Mouse (Mus musculus): ENCODE measurements around the gene Map3k11. TPM values are rescaled to one million over a fixed set of nuclear protein-coding genes. Genes with fewer than 3 reads are reported as not detected.
A peak's percentile ranks its signal among the peaks of the same experiment; 100 is the strongest.
"Not testable (repeated sequence)": the region's sequence is repeated elsewhere in the genome, so short reads cannot be mapped to it uniquely, and the experiment has no call there.

Map3k11 gene
- polyA plus RNA-seq, 1 experiment from 2014 or later = 27.7 TPM

DNA sequence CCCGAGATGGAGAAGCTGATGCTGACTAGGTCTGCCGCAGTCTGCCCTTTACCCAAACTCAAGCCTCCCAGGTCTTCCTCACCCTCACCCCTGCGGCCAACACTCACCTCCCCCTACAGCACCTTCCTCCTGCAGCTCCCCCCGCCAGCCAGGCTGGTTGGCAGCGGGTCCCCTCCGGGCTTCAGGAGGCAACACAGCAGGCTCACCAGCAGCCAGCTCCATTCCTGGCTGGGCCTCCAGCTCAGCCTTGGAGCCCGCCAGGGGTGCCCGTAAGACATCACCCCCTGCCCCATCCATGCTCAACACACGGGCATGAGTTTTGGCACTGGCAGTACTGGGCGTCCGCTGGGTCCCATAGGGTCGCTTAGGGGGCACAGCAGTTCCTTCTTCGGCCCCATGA, 3.6 kb upstream of the Map3k11 start:
- Histone ChIP-seq H3K27ac (0 out of 2 replicates have a peak overlapping the region, but pooled peaks have one; percentile 91), H3K4me3 (no peak overlapping the region), H3K9me3 (replicated peaks) (no peaks in the 10 kb centered on the region), H3K4me1 (peaks cover 33% of the 10 kb centered on the region), H3K9ac (peak overlapping the region; percentile 89; the same call in 1 of the 2 replicates), H3K4me2 (peak overlapping the region; percentile 95; the same call in 1 of the 2 replicates), H3K36me3 (peaks cover 70% of the 10 kb centered on the region), H3K27me3 (replicated peaks) (no peaks in the 10 kb centered on the region)
- WGBS (ENCODE audit: insufficient replicate concordance) = 89% methylated on average over 13 of the region's 13 CpGs
- ATAC-seq = no peak

DNA sequence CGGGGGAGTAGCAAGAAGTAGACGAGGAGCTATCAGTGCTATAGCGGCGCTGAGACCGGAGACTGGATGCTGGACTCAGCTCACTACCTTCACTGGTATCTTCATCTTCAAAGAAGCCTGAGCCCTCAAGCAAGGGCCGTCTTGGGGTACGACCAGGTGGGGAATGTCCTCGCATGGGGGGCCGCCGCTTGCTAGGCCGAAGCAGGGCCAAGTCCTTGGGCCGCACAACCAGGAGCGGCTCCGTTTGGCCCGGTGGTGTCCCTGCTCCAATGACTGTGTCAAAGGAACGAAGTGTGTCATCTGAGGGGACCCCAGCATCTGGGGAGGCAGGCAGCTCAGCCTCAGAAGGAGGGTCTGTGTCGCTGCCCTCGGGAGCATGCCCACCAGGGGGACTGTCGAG, 3.1 kb upstream of the Map3k11 start:
- H3K9me3 ChIP-seq (replicated peaks) = no peaks in the 10 kb centered on the region
- H3K27me3 ChIP-seq (replicated peaks) = no peaks in the 10 kb centered on the region
- H3K4me1 ChIP-seq = peaks cover 37% of the 10 kb centered on the region
- WGBS (ENCODE audit: insufficient replicate concordance) = 89% methylated on average over 19 of the region's 19 CpGs
- peak overlapping the region; percentile 89; the same call in 1 of the 2 replicates for H3K9ac ChIP-seq
- peak overlapping the region; percentile 95 for H3K4me2 ChIP-seq
- no peak for ATAC-seq
- peaks cover 66% of the 10 kb centered on the region for H3K36me3 ChIP-seq
- peak overlapping the region; percentile 91 for H3K27ac ChIP-seq
- no peak overlapping the region for H3K4me3 ChIP-seq

DNA sequence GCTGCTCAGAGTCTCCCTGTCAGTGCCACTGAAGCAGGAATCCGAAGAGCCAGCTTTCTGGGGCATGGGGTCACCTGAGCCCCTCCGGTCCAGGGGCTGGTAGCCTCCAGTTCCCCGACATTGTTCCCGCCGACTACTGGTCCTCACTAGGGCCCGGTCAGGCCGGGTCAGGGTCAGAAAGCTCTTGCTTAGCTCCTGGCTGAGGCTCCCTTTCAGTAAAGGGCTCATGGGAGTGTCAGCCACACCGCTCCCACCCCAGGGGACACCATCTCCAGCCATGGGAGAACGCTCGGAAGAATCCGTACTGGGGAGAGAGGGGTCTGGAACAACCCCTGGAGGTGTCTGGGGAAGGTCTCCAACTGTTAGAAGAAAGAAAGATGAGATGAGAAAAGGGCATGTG, 2.7 kb upstream of the Map3k11 start:
- Histone ChIP-seq H3K27ac (peak overlapping the region; percentile 91), H3K9ac (peak overlapping the region; percentile 89), H3K4me2 (peak overlapping the region; percentile 95), H3K9me3 (replicated peaks) (no peaks in the 10 kb centered on the region), H3K36me3 (peaks cover 66% of the 10 kb centered on the region), H3K4me3 (peak overlapping the region; percentile 81), H3K4me1 (peaks cover 42% of the 10 kb centered on the region), H3K27me3 (replicated peaks) (no peaks in the 10 kb centered on the region)
- ATAC-seq = no peak
- 85% methylated on average over 11 of the region's 11 CpGs for WGBS (ENCODE audit: insufficient replicate concordance)

DNA sequence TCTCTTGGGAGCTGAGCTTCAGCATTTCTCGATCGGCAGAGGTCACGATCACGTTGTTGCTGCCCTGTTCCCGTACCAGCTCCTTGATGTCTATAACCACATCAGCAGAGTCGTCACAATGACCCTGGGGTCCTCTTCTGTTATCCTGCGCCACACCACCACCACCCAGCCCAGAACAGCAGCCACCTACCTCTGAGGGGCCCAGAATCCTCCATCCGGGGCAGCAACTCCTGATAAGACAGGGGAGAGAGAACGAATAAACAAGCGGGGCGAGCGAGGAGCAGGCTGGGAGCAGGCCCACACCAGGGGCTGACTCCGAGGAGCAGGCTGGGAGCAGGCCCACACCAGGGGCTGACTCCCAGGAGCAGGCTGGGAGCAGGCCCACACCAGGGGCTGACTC, 2.1 kb upstream of the Map3k11 start:
- Histone ChIP-seq H3K27me3 (replicated peaks) (no peaks in the 10 kb centered on the region), H3K9ac (peak overlapping the region; percentile 89), H3K4me3 (peak overlapping the region; percentile 81), H3K4me1 (peaks cover 47% of the 10 kb centered on the region), H3K4me2 (peak overlapping the region; percentile 95), H3K9me3 (replicated peaks) (no peaks in the 10 kb centered on the region), H3K36me3 (peaks cover 66% of the 10 kb centered on the region), H3K27ac (peak overlapping the region; percentile 91)
- ATAC-seq = peak; percentile 21
- WGBS (ENCODE audit: insufficient replicate concordance) = 43% methylated on average over 13 of the region's 13 CpGs

DNA sequence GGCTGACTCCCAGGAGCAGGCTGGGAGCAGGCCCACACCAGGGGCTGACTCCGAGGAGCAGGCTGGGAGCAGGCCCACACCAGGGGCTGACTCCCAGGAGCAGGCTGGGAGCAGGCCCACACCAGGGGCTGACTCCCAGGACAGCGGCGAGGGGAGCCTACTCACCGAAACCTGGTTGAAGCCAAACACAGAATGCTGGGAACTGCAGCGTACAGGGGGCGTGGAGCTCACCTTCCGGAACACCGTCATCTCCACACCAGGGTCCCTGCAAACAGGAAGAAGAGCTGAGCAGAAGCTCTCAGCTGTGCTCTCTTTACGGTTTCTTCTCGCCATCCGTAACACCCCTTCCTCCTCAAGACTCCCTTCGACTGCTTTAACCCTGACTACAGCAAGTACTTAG, 1.6 kb upstream of the Map3k11 start:
- peak overlapping the region; percentile 89 for H3K9ac ChIP-seq

DNA sequence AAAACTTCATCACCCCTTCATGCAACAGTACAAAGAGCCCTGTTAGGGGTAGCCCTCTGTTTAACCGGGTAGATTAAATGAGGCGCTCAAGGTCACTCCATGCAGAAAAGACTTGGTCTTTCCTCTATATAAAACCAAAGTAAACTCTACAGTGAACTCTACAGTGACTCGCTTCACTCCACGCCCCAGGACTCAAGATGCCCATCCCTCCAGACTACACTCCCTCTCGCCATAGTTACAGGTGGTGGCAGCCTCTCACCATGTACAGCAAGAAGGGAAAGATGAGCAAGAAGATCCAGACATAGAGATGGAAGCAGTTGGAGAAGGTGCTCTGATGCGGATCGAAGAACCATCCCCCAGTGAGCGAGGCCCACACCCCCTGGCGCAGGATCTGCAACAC, 804 bp upstream of the Map3k11 start:
- Histone ChIP-seq H3K36me3 (peaks cover 66% of the 10 kb centered on the region), H3K27ac (peak overlapping the region; percentile 91), H3K9ac (peak overlapping the region; percentile 89), H3K4me2 (peak overlapping the region; percentile 95), H3K9me3 (replicated peaks) (no peaks in the 10 kb centered on the region), H3K4me1 (peaks cover 60% of the 10 kb centered on the region), H3K27me3 (replicated peaks) (no peaks in the 10 kb centered on the region), H3K4me3 (peak overlapping the region; percentile 81)
- WGBS (ENCODE audit: insufficient replicate concordance) = 17% methylated on average over 9 of the region's 9 CpGs
- no peak for ATAC-seq

More for the DNA sequence above, 1.6 kb upstream of the Map3k11 start:
- Histone ChIP-seq H3K36me3 (peaks cover 66% of the 10 kb centered on the region), H3K4me1 (peaks cover 53% of the 10 kb centered on the region), H3K4me3 (peak overlapping the region; percentile 81), H3K4me2 (peak overlapping the region; percentile 95), H3K27ac (peak overlapping the region; percentile 91)
- ATAC-seq; H3K27me3 ChIP-seq (replicated peaks); H3K9me3 ChIP-seq (replicated peaks): not testable (repeated sequence)
- WGBS (ENCODE audit: insufficient replicate concordance) = 83% methylated on average over 12 of the region's 12 CpGs

DNA sequence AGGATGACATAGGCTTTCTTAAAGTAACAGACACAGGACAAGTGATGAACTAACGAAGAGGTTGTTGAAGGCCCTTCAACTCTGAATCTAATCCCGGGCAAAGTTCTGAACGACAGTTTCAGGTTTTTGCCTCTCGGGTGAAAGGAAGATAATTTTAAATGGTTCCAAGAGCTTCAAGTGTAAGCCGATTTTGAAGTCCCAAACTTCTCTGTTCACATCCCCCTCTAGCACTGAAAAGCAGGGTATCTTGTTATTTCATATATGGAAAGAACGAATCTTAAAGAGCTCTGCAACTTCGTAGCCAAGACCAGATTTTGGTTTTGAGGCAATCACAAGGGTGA, 516 bp downstream of the Map3k11 start:
- peaks cover 70% of the 10 kb centered on the region for H3K4me1 ChIP-seq
- H3K27me3 ChIP-seq (replicated peaks) = no peaks in the 10 kb centered on the region
- peak overlapping the region; percentile 81 for H3K4me3 ChIP-seq
- peak overlapping the region; percentile 91 for H3K27ac ChIP-seq
- no peaks in the 10 kb centered on the region for H3K9me3 ChIP-seq (replicated peaks)
- ATAC-seq = no peak
- H3K4me2 ChIP-seq = peak overlapping the region; percentile 95
- peaks cover 66% of the 10 kb centered on the region for H3K36me3 ChIP-seq
- H3K9ac ChIP-seq = peak overlapping the region; percentile 89
- under 1% methylated on average over 7 of the region's 7 CpGs for WGBS (ENCODE audit: insufficient replicate concordance)

DNA sequence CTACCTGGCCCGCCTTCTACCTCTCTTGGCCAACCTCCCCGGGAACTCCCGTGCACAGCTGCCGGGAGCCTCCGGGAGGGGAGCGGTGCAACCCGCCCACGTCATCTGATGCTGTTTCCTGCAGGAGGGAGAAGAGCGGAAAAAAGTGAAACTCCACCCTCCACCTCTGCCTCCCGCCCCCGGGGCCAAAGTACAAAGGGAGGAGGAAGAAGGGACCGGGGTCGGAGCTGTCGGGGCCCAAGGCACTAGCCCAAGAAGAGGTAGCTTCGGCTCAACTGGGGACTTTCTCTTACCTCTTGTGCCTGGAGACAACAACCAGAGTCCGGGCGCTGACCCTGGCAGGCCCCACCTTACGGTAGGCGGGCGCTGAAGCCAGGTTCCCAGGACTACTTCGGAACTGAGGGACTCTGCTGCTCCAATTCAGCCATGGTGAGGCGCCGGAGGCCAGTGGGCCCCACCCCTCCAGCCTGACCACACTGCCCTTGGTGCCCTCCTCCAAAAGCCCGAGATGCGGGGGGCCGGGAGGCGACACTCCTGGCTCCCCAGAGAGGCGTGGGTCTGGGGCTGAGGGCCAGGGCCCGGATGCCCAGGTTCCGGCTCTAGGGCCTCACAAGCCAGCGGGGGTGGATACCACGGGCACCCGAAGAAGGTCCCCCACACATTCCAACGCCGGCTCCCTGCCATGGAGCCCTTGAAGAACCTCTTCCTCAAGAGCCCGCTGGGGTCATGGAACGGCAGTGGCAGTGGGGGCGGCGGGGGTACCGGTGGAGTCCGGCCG, 1.2 kb downstream of the Map3k11 start:
- Histone ChIP-seq H3K9ac (peak overlapping the region; percentile 89), H3K4me1 (peaks cover 70% of the 10 kb centered on the region), H3K36me3 (peaks cover 66% of the 10 kb centered on the region), H3K27me3 (replicated peaks) (no peaks in the 10 kb centered on the region), H3K27ac (peak overlapping the region; percentile 91), H3K4me2 (peak overlapping the region; percentile 95), H3K9me3 (replicated peaks) (no peaks in the 10 kb centered on the region), H3K4me3 (peak overlapping the region; percentile 81)
- ATAC-seq = peak; percentile 74
- WGBS (ENCODE audit: insufficient replicate concordance) = 4% methylated on average over 42 of the region's 42 CpGs

DNA sequence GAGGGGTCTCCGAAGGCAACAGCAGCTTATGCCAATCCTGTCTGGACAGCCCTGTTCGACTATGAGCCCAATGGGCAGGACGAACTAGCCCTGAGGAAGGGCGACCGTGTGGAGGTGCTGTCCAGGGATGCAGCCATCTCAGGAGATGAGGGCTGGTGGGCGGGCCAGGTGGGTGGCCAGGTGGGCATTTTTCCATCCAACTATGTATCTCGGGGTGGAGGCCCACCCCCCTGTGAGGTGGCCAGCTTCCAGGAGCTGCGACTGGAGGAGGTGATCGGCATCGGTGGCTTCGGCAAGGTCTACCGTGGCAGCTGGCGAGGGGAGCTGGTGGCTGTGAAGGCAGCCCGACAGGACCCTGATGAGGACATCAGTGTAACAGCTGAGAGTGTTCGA, 1.8 kb downstream of the Map3k11 start:
- Histone ChIP-seq H3K9ac (peak overlapping the region; percentile 89), H3K27ac (peak overlapping the region; percentile 91), H3K27me3 (replicated peaks) (no peaks in the 10 kb centered on the region), H3K4me3 (peak overlapping the region; percentile 81), H3K9me3 (replicated peaks) (no peaks in the 10 kb centered on the region), H3K4me2 (peak overlapping the region; percentile 95), H3K4me1 (peaks cover 64% of the 10 kb centered on the region), H3K36me3 (peaks cover 66% of the 10 kb centered on the region)
- WGBS (ENCODE audit: insufficient replicate concordance) = 47% methylated on average over 15 of the region's 15 CpGs
- no peak for ATAC-seq

DNA sequence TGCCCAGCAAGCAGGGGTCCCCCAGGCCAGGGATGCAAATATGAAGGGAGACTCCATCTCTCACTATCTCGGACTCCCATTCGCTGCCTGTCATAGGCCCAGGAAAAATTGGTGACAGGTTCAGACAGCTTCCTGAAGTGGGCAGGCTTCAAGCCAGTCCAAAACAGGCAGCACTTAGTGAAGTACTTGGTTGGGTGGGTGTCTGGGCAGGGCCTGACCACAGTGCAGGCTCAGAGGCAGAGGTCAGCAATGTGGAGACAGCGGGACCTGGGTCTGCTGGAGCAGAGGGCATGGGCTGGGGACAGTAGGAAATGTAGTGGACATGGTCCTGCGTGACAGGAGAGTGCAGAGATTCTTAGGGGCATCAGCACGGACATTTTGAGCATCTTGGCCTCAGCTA, 3.1 kb downstream of the Map3k11 start:
- peak overlapping the region; percentile 95 for H3K4me2 ChIP-seq
- ATAC-seq = no peak

DNA sequence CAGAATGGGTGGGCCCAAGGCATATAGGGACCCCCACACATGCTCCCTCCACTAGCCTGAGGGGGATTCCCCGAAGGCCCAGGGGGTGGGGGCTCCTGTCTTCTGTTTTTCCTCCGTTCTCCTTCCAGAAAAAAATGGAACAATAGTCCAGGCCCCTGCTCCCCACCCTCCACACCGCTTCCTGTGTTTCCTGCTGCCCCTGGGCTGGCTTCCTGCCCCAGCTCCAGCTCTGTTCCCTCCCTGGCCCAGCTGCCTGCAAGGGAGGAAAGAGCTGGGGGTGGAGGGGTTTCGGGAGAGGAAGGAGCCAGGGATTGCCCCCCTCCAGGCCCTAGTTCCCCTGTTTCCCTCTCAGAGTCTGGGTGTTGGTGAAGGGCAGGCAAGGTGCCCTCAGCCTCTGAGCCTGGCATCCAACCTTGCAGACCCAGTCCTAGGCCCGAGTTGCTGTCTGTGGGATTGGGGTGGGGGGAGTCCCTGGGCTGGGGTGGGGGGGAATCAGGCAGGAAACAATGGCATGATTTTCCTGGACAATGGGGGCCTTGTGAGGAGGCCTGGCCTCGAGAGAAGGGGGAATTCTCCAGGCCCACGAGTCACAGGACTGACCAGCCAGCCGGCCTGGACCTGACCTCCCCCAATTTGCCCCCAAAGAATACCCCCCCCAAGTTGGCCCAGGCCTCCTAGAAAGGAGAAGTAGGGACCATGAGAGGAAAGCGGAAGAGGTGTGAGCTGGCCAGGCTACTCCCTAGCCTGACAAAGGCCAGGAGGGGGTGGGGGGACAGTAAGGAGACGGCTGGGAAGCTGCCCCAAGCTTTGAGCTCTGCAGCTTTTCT, 3.8 kb downstream of the Map3k11 start:
- Histone ChIP-seq H3K27me3 (replicated peaks) (no peaks in the 10 kb centered on the region), H3K9me3 (replicated peaks) (no peaks in the 10 kb centered on the region), H3K4me1 (peaks cover 51% of the 10 kb centered on the region), H3K4me2 (peak overlapping the region; percentile 95), H3K36me3 (peaks cover 69% of the 10 kb centered on the region), H3K4me3 (peak overlapping the region; percentile 81), H3K27ac (peak overlapping the region; percentile 73), H3K9ac (peak overlapping the region; percentile 89)
- WGBS (ENCODE audit: insufficient replicate concordance) = 46% methylated on average over 10 of the region's 10 CpGs
- no peak for ATAC-seq

More for the DNA sequence above, 3.1 kb downstream of the Map3k11 start:
- H3K4me3 ChIP-seq = peak overlapping the region; percentile 81
- 52% methylated on average over 5 of the region's 5 CpGs for WGBS (ENCODE audit: insufficient replicate concordance)
- H3K9ac ChIP-seq = peak overlapping the region; percentile 89
- peaks cover 58% of the 10 kb centered on the region for H3K4me1 ChIP-seq
- no peaks in the 10 kb centered on the region for H3K27me3 ChIP-seq (replicated peaks)
- no peaks in the 10 kb centered on the region for H3K9me3 ChIP-seq (replicated peaks)
- H3K36me3 ChIP-seq = peaks cover 66% of the 10 kb centered on the region
- peak overlapping the region; percentile 73 for H3K27ac ChIP-seq

DNA sequence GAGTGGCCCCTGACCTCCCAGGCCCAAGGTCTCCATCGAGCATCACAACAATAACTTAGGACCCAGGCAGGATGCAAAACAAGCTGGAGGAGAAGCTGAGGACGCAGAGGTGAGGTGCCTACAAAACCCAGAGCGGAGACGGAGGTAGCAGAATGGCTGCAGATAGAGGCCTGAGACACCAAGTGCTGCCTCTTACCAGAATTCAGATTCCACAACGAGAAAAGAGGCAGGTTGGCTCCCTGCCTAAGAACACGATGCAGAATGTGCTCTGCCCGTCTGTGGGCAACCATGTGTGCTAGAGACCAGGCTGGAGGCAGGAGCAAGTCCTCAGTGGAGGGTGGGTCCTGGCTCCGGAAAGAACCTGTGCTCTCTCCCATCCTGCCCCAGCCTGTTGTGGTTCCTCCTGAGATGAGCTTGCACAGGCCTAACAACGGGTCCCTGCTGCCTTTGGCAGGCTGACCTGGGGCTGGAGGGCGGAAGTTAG, 4.4 kb downstream of the Map3k11 start:
- no peak for ATAC-seq
- Histone ChIP-seq H3K9ac (peak overlapping the region; percentile 89), H3K9me3 (replicated peaks) (no peaks in the 10 kb centered on the region), H3K36me3 (peaks cover 76% of the 10 kb centered on the region), H3K27me3 (replicated peaks) (no peaks in the 10 kb centered on the region), H3K27ac (peak overlapping the region; percentile 73), H3K4me2 (peak overlapping the region; percentile 95), H3K4me1 (peaks cover 45% of the 10 kb centered on the region), H3K4me3 (peak overlapping the region; percentile 81)
- WGBS (ENCODE audit: insufficient replicate concordance) = 60% methylated on average over 10 of the region's 10 CpGs

Data from liver, embryonic 12.5 days (tissue).